Mouse (Mus musculus): Measurements from ENCODE around the gene Camkk2. TPM values are rescaled to one million over a fixed set of nuclear protein-coding genes. Genes with fewer than 3 reads are reported as not detected.

The Camkk2 gene
- polyA plus RNA-seq, 1 experiment from 2014 or later = 29.3 TPM

Other genes with a start within 250 kb of the Camkk2 start
- 39.6 and 45.3 TPM in 2 replicates for gene Ift81, start 164.9 kb downstream of the Camkk2 start, polyA plus RNA-seq (2016; fragmentation: Nextera tagmentation; extraction: Ambion mirVana)
- gene P2rx7, start 135.5 kb downstream of the Camkk2 start, polyA plus RNA-seq (2016; fragmentation: Nextera tagmentation; extraction: Ambion mirVana) = 0.73 and 2.1 TPM in 2 replicates
- gene P2rx4, start 71.9 kb downstream of the Camkk2 start, polyA plus RNA-seq (2016; fragmentation: Nextera tagmentation; extraction: Ambion mirVana) = 5.8 and 6.2 TPM in 2 replicates
- gene Anapc5, start 41.9 kb upstream of the Camkk2 start, polyA plus RNA-seq (2016; fragmentation: Nextera tagmentation; extraction: Ambion mirVana) = 491 and 495 TPM in 2 replicates
- 47.6 and 48.3 TPM in 2 replicates for gene Rnf34, start 70.6 kb upstream of the Camkk2 start, polyA plus RNA-seq (2016; fragmentation: Nextera tagmentation; extraction: Ambion mirVana)
- 84.6 and 92.4 TPM in 2 replicates for gene Kdm2b, start 210.4 kb upstream of the Camkk2 start, polyA plus RNA-seq (2016; fragmentation: Nextera tagmentation; extraction: Ambion mirVana)
- gene Orai1, start 235.7 kb upstream of the Camkk2 start, polyA plus RNA-seq (2016; fragmentation: Nextera tagmentation; extraction: Ambion mirVana) = 10.2 and 11.3 TPM in 2 replicates

Data from hindbrain, embryonic 10.5 days (tissue).